In genomic region chr3:119890911-119891310, GRCm38 (mm10) we compare ENCODE assay signal across 21 mouse cellular contexts.
DNase-seq lines count a peak whose midpoint lies in the region; ATAC-seq lines count a peak whose summit lies in the region.
"Had no signal": no experiment of that assay in that cellular context is flagged by ENCODE, and none has a peak within 500 bp of the region (broad histone marks: within the 10 kb centered on the region; RNA-seq: fewer than 3 reads in every experiment).

No protein-coding gene starts in this region.

- intact Hi-C loops in heart, postnatal 14 days (cut with DNase I) = no loop called here

- DNase-seq in heart, adult 11 months = peak; percentile 86
- DNase-seq in heart, postnatal 14 days = no peak
- peak; percentile 11 for DNase-seq in urinary bladder, postnatal 14 days (ENCODE audit: low spot score)
- no peak for DNase-seq in urinary bladder, adult 2 months (ENCODE audit: low spot score)
- peak; percentile 12 for DNase-seq in lung, postnatal 25 days (ENCODE audit: low spot score)
- no peak for DNase-seq in hindbrain, embryonic 14.5 days (ENCODE audit: low spot score)
- DNase-seq in cerebellum, adult 9-10 months = no peak
- DNase-seq: B cell, adult 2 months; gastrocnemius, postnatal 36 days; heart, postnatal 36 days; kidney, adult 2 months; kidney, postnatal 36 days; liver; liver, postnatal 0 days; retina, postnatal 1 day; thymus, postnatal 14 days had no signal

- H3K9ac ChIP-seq in hindbrain, embryonic 14.5 days = no peak overlapping the region
- H3K9ac ChIP-seq: forebrain, embryonic 13.5 days; liver, postnatal 0 days; midbrain, embryonic 12.5 days; neural tube, embryonic 15.5 days had no signal

- peaks cover 20% of the 10 kb centered on the region for H3K4me1 ChIP-seq in hindbrain, embryonic 14.5 days (replicated peaks; ENCODE audit: control insufficient read depth, insufficient read depth, low read length)

- no peak overlapping the region for H3K27ac ChIP-seq in hindbrain, embryonic 14.5 days
- H3K27ac ChIP-seq: forebrain, embryonic 13.5 days; heart, embryonic 10.5 days; hindbrain, postnatal 0 days; midbrain, embryonic 12.5 days; neural tube, embryonic 15.5 days had no signal

- 66% methylated on average over 4 of the region's 4 CpGs for WGBS in hindbrain, embryonic 14.5 days

- H3K4me2 ChIP-seq in hindbrain, embryonic 14.5 days (replicated peaks) = no peak overlapping the region
- H3K4me2 ChIP-seq: forebrain, embryonic 13.5 days; midbrain, embryonic 12.5 days; neural tube, embryonic 15.5 days had no signal

- no peak overlapping the region for H3K4me3 ChIP-seq in hindbrain, embryonic 14.5 days (replicated peaks; ENCODE audit: low read length)
- H3K4me3 ChIP-seq: forebrain, embryonic 13.5 days; heart, embryonic 10.5 days; midbrain, embryonic 12.5 days; neural tube, embryonic 15.5 days had no signal

- ATAC-seq in hindbrain, embryonic 14.5 days (ENCODE audit: low FRiP score) = no peak
- ATAC-seq: forebrain, embryonic 13.5 days; hindbrain, postnatal 0 days; liver, postnatal 0 days had no signal

- no peaks in the 10 kb centered on the region for H3K27me3 ChIP-seq in hindbrain, embryonic 14.5 days (ENCODE audit: control insufficient read depth, insufficient read depth, low read length)
- H3K27me3 ChIP-seq: forebrain, embryonic 13.5 days; neural tube, embryonic 15.5 days had no signal

- no peaks in the 10 kb centered on the region for H3K36me3 ChIP-seq in hindbrain, embryonic 14.5 days (replicated peaks; ENCODE audit: control insufficient read depth, insufficient read depth)
- H3K36me3 ChIP-seq: heart, embryonic 10.5 days; midbrain, embryonic 12.5 days; neural tube, embryonic 15.5 days had no signal

- no peaks in the 10 kb centered on the region for H3K9me3 ChIP-seq in hindbrain, embryonic 14.5 days (ENCODE audit: control insufficient read depth, low read length)
- H3K9me3 ChIP-seq: forebrain, embryonic 13.5 days; heart, embryonic 10.5 days; midbrain, embryonic 12.5 days; neural tube, embryonic 15.5 days had no signal

Comparison
In these comparisons a context has a peak if more than half of its experiments do, and no peak if none do; other contexts are left out.
1. DNase-seq: peak in heart, adult 11 months (single experiment), urinary bladder, postnatal 14 days (single experiment) and lung, postnatal 25 days (single experiment); none in heart, postnatal 14 days (0 of 2), urinary bladder, adult 2 months (single experiment), hindbrain, embryonic 14.5 days (single experiment) and cerebellum, adult 9-10 months (single experiment).